Mouse (Mus musculus): ENCODE results near the gene Btbd3. TPM values are rescaled to one million over a fixed set of nuclear protein-coding genes. Genes with fewer than 3 reads are reported as not detected.

Btbd3 gene
- polyA plus RNA-seq, 1 experiment from 2014 or later: 26.0 TPM

DNA sequence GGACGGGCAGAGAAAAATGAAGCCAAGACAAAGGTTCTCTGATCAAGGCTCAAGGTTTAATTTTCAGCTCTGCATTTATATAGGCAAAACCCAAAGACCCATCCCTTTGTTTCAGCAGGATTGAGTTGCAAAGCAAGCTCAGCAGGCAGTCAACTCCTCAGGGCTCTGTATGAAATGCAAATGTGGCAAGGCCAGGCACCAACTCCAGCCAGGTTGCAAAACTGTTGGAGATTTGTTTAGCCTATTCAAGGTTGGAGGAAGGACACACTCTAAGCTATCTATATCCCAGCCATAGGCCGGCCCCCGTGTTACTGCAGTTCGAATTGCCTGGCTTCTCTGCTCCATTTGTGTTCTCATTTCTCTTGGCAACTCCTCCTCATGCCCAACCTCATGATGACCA is 259.2 kb downstream of the Btbd3 start:
- 63% methylated on average over 4 of the region's 4 CpGs for WGBS
- no peak overlapping the region for H3K27ac ChIP-seq (ENCODE audit: low read length)
- no peaks in the 10 kb centered on the region for H3K9me3 ChIP-seq (replicated peaks; ENCODE audit: control insufficient read depth, low read length)
- H3K4me3 ChIP-seq (replicated peaks; ENCODE audit: low read length): no peak overlapping the region
- no peaks in the 10 kb centered on the region for H3K36me3 ChIP-seq (ENCODE audit: control insufficient read depth, insufficient read depth, low read length)
- H3K4me1 ChIP-seq (ENCODE audit: control insufficient read depth, insufficient read depth, low read length): no peaks in the 10 kb centered on the region
- ATAC-seq (ENCODE audit: insufficient read depth, low FRiP score): no peak
- no peak overlapping the region for H3K4me2 ChIP-seq (ENCODE audit: low read depth, low read length)
- no peak overlapping the region for H3K9ac ChIP-seq (ENCODE audit: low read length)
- H3K27me3 ChIP-seq (ENCODE audit: control insufficient read depth, insufficient read depth, low read length): no peaks in the 10 kb centered on the region

DNA sequence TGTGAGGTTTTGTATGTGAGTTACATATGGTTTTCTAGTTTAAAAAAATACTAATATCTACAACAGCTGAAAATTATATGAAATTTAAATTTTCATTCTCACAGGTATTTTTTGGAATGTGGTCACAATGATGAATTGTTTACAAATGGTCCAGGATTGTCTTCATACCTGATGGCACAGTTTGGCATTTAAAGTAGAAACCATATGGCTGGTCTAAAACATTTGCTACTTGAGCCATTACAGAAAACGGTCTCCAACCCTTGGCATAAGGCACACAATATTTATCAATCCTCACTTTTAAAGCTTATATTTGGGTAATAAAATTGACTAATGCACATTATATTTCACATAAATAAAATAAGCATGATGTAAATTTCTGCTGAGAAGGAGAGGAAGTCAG is 272.1 kb downstream of the Btbd3 start:
- Histone ChIP-seq H3K27ac (ENCODE audit: low read length) (no peak overlapping the region), H3K9me3 (replicated peaks; ENCODE audit: control insufficient read depth, low read length) (no peaks in the 10 kb centered on the region), H3K4me1 (ENCODE audit: control insufficient read depth, insufficient read depth, low read length) (no peaks in the 10 kb centered on the region), H3K4me3 (replicated peaks; ENCODE audit: low read length) (no peak overlapping the region), H3K4me2 (ENCODE audit: low read depth, low read length) (no peak overlapping the region), H3K9ac (ENCODE audit: low read length) (no peak overlapping the region), H3K36me3 (ENCODE audit: control insufficient read depth, insufficient read depth, low read length) (no peaks in the 10 kb centered on the region), H3K27me3 (ENCODE audit: control insufficient read depth, insufficient read depth, low read length) (no peaks in the 10 kb centered on the region)
- no peak for ATAC-seq (ENCODE audit: insufficient read depth, low FRiP score)
- WGBS: 53% methylated on average over 1 of the region's 1 CpGs

DNA sequence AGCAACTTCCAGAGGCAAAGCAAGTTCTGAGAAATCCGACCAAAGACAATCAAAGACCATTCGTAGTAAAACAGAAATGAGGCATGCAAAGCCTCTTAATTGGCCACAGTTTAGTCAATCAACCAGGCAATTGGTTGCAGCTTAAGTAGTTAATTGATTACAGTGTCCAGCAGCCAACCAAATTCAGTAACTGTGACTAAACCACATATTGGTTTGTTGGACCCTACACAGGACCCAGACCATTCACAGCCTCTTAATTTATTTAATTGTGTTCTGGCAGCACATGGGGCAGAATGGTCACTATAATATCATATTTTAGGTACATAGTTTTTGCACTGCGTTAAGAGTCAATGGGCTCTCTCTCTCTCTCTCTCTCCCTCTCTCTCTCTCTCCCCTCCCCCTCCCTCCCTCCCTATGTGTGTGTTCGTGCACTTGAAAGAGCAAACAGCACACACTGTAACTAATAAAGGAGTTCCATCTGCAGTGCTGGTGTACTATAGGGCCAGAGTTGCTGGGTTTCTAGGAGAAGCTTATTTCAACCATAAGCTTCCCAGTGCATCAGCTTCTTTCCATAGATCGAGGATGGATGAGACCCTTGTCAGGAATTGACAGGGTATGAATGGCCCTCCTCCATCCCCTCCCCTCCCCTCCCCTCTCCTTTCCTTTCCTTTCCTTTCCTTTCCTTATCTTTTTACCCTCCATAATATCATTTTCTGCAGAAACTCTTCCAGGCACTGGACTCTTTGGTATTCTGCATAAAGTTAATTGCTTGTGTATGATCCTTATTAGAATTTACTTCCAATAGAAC is 275.0 kb downstream of the Btbd3 start:
- Histone ChIP-seq H3K27me3 (ENCODE audit: control insufficient read depth, insufficient read depth, low read length) (no peaks in the 10 kb centered on the region), H3K4me2 (ENCODE audit: low read depth, low read length) (no peak overlapping the region), H3K27ac (ENCODE audit: low read length) (no peak overlapping the region), H3K9ac (ENCODE audit: low read length) (no peak overlapping the region), H3K36me3 (ENCODE audit: control insufficient read depth, insufficient read depth, low read length) (no peaks in the 10 kb centered on the region), H3K4me1 (ENCODE audit: control insufficient read depth, insufficient read depth, low read length) (no peaks in the 10 kb centered on the region), H3K4me3 (replicated peaks; ENCODE audit: low read length) (no peak overlapping the region), H3K9me3 (replicated peaks; ENCODE audit: control insufficient read depth, low read length) (no peaks in the 10 kb centered on the region)
- WGBS: 75% methylated on average over 5 of the region's 5 CpGs
- no peak for ATAC-seq (ENCODE audit: insufficient read depth, low FRiP score)

DNA sequence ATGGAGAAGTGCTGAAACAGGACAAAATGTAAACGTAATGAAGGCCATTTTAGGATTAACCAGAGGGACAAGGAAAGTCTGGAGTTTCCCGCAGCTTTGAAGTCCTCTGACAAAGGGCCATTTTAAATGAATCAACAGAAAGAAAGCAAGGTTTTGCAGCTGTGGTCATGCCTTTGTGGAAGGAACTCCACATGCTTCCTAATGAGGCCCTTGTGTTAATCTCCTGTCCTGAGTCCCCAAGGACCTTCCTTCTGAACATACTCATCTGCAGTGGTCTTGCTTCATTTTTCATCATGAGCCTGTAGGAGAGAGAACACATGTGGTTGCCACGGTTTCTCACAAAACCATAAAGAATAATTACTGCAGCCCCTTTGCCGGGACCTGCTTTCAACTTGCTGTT is 275.6 kb downstream of the Btbd3 start:
- Histone ChIP-seq H3K4me3 (replicated peaks; ENCODE audit: low read length) (no peak overlapping the region), H3K9me3 (replicated peaks; ENCODE audit: control insufficient read depth, low read length) (no peaks in the 10 kb centered on the region), H3K4me1 (ENCODE audit: control insufficient read depth, insufficient read depth, low read length) (no peaks in the 10 kb centered on the region), H3K4me2 (ENCODE audit: low read depth, low read length) (no peak overlapping the region), H3K27ac (ENCODE audit: low read length) (no peak overlapping the region), H3K27me3 (ENCODE audit: control insufficient read depth, insufficient read depth, low read length) (no peaks in the 10 kb centered on the region), H3K9ac (ENCODE audit: low read length) (no peak overlapping the region), H3K36me3 (ENCODE audit: control insufficient read depth, insufficient read depth, low read length) (no peaks in the 10 kb centered on the region)
- ATAC-seq (ENCODE audit: insufficient read depth, low FRiP score): no peak
- WGBS: 53% methylated on average over 4 of the region's 4 CpGs

- H3K4me2 ChIP-seq (ENCODE audit: low read depth, low read length): no peak overlapping the region
- H3K9me3 ChIP-seq (replicated peaks; ENCODE audit: control insufficient read depth, low read length): no peaks in the 10 kb centered on the region
- H3K4me3 ChIP-seq (replicated peaks; ENCODE audit: low read length): no peak overlapping the region
- H3K4me1 ChIP-seq (ENCODE audit: control insufficient read depth, insufficient read depth, low read length): no peaks in the 10 kb centered on the region
- ATAC-seq (ENCODE audit: insufficient read depth, low FRiP score): no peak
- WGBS: 89% methylated on average over 3 of the region's 3 CpGs
- H3K9ac ChIP-seq (ENCODE audit: low read length): no peak overlapping the region
- H3K36me3 ChIP-seq (ENCODE audit: control insufficient read depth, insufficient read depth, low read length): no peaks in the 10 kb centered on the region
- H3K27me3 ChIP-seq (ENCODE audit: control insufficient read depth, insufficient read depth, low read length): no peaks in the 10 kb centered on the region
- no peak overlapping the region for H3K27ac ChIP-seq (ENCODE audit: low read length)
These were observed 283.3 kb downstream of the Btbd3 start for GRCm38 (mm10) chr2:138539655-138540054.

DNA sequence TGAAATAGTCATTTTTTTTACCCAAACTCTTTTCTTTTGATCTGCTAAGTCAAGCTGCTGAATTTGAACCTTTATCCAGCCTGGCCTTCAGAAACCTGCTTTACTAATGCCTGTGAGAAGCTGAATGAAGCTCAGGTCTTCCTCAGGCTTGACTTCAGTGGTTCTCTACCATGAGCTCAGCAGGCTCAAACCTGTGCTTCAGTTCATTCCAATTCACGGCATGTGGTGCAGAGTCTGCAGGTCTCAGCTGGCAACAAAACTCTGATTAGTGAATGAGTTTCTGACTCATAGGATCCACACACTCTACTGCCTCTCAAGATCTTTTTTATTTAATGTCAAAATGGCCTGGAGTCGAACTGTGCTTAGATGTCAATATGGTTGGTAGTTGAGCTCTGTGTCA is 292.6 kb downstream of the Btbd3 start:
- H3K9ac ChIP-seq (ENCODE audit: low read length): no peak overlapping the region
- H3K36me3 ChIP-seq (ENCODE audit: control insufficient read depth, insufficient read depth, low read length): no peaks in the 10 kb centered on the region
- no peak for ATAC-seq (ENCODE audit: insufficient read depth, low FRiP score)
- no peak overlapping the region for H3K4me2 ChIP-seq (ENCODE audit: low read depth, low read length)
- H3K27ac ChIP-seq (ENCODE audit: low read length): no peak overlapping the region
- H3K9me3 ChIP-seq (replicated peaks; ENCODE audit: control insufficient read depth, low read length): no peaks in the 10 kb centered on the region
- H3K27me3 ChIP-seq (ENCODE audit: control insufficient read depth, insufficient read depth, low read length): no peaks in the 10 kb centered on the region
- H3K4me3 ChIP-seq (replicated peaks; ENCODE audit: low read length): no peak overlapping the region
- H3K4me1 ChIP-seq (ENCODE audit: control insufficient read depth, insufficient read depth, low read length): no peaks in the 10 kb centered on the region
- WGBS: 71% methylated on average over 2 of the region's 2 CpGs

DNA sequence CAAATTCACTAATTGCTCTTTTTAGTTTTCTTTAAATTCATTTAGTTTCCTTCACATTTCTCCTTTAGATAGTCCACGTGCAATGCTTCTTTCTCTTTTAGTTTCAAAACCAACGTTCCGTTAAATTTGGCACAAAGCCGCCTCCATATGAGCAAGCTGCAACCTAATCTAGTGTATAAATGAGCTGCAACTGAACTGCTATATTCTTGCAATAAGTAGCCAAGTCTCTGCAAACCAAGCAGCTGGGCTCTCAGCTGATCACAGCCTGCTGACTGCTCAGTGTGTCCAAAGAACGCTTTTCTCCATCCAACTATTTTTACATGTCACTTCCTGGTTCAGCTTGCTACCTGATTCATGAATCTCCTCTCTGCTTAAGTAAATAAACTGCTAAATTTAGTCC is 295.2 kb downstream of the Btbd3 start:
- ATAC-seq (ENCODE audit: insufficient read depth, low FRiP score): no peak
- Histone ChIP-seq H3K4me3 (replicated peaks; ENCODE audit: low read length) (no peak overlapping the region), H3K27me3 (ENCODE audit: control insufficient read depth, insufficient read depth, low read length) (no peaks in the 10 kb centered on the region), H3K36me3 (ENCODE audit: control insufficient read depth, insufficient read depth, low read length) (no peaks in the 10 kb centered on the region), H3K4me1 (ENCODE audit: control insufficient read depth, insufficient read depth, low read length) (no peaks in the 10 kb centered on the region), H3K9ac (ENCODE audit: low read length) (no peak overlapping the region), H3K27ac (ENCODE audit: low read length) (no peak overlapping the region), H3K9me3 (replicated peaks; ENCODE audit: control insufficient read depth, low read length) (no peaks in the 10 kb centered on the region), H3K4me2 (ENCODE audit: low read depth, low read length) (no peak overlapping the region)
- 66% methylated on average over 5 of the region's 5 CpGs for WGBS

GRCm38 (mm10) chr2:138555106-138555862 is 298.9 kb downstream of the Btbd3 start:
- Histone ChIP-seq H3K4me1 (ENCODE audit: control insufficient read depth, insufficient read depth, low read length) (no peaks in the 10 kb centered on the region), H3K9ac (ENCODE audit: low read length) (no peak overlapping the region), H3K27me3 (ENCODE audit: control insufficient read depth, insufficient read depth, low read length) (no peaks in the 10 kb centered on the region), H3K36me3 (ENCODE audit: control insufficient read depth, insufficient read depth, low read length) (no peaks in the 10 kb centered on the region), H3K4me2 (ENCODE audit: low read depth, low read length) (no peak overlapping the region), H3K4me3 (replicated peaks; ENCODE audit: low read length) (no peak overlapping the region), H3K9me3 (replicated peaks; ENCODE audit: control insufficient read depth, low read length) (no peaks in the 10 kb centered on the region), H3K27ac (ENCODE audit: low read length) (no peak overlapping the region)
- WGBS: 71% methylated on average over 11 of the region's 11 CpGs
- ATAC-seq (ENCODE audit: insufficient read depth, low FRiP score): no peak

DNA sequence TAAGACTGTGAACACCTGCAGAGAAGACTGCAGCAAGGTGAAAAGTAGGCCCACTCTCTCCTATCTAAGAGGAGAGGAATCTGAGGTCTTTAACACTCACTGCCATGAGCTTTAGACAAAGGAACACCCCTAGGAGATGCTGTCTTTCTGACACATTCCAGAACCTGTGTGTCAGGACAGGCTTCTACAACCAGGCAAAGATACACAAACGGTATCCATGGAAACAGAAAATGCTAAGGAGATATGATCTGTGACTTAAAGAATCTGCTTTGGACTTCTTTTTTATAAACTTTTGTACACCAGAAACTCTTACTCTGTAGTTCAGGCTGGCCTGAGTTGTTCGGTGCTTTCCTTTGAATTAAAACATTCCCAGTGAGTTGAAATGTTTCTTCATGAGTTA is 329.6 kb downstream of the Btbd3 start:
- no peak for ATAC-seq (ENCODE audit: insufficient read depth, low FRiP score)
- Histone ChIP-seq H3K27ac (ENCODE audit: low read length) (no peak overlapping the region), H3K4me3 (replicated peaks; ENCODE audit: low read length) (no peak overlapping the region), H3K9me3 (replicated peaks; ENCODE audit: control insufficient read depth, low read length) (no peaks in the 10 kb centered on the region), H3K9ac (ENCODE audit: low read length) (no peak overlapping the region), H3K4me2 (ENCODE audit: low read depth, low read length) (no peak overlapping the region), H3K4me1 (ENCODE audit: control insufficient read depth, insufficient read depth, low read length) (no peaks in the 10 kb centered on the region), H3K36me3 (ENCODE audit: control insufficient read depth, insufficient read depth, low read length) (no peaks in the 10 kb centered on the region), H3K27me3 (ENCODE audit: control insufficient read depth, insufficient read depth, low read length) (no peaks in the 10 kb centered on the region)
- 73% methylated on average over 2 of the region's 2 CpGs for WGBS

Measured in stomach, embryonic 16.5 days (tissue).